Comparison of ENCODE assay signal across 9 mouse cellular contexts in the genomic region with DNA sequence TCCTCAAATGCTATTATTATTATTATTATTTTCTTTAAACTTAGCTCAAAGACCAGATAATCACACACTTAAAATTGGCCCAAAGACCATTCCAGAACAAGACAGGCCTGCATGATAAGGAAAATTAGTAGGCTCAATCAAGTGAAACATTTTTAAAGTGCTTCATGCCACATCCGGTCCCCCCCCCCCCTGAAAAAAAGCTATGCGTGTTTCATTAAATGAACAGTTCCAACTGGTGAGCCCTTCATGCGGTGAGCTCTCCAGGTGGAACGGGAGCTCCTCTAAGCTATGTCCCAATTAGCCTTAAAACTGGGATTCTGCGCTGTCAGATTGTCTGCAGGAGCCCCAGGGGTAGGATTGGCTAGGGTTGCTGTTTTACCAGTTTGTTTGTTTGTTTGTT. TPM values are rescaled to one million over a fixed set of nuclear protein-coding genes. Genes with fewer than 3 reads are reported as not detected.
A peak's percentile ranks its signal among the peaks of the same experiment; 100 is the strongest.
DNase-seq lines count a peak whose midpoint lies in the region; ATAC-seq lines count a peak whose summit lies in the region.
"Had no signal": no experiment of that assay in that cellular context is flagged by ENCODE, and none has a peak within 500 bp of the region (broad histone marks: within the 10 kb centered on the region; RNA-seq: fewer than 3 reads in every experiment).

No protein-coding gene starts in this region.

- intact Hi-C loops in heart, postnatal 36 days (cut with DNase I): no loop called here

- peaks cover 3% of the 10 kb centered on the region for H3K9me3 ChIP-seq in heart, embryonic 12.5 days (replicated peaks)
- no peaks in the 10 kb centered on the region for H3K9me3 ChIP-seq in hindbrain, embryonic 12.5 days (replicated peaks)
- H3K9me3 ChIP-seq in liver, embryonic 16.5 days (replicated peaks; ENCODE audit: control insufficient read depth, low read length): no peaks in the 10 kb centered on the region

- H3K4me1 ChIP-seq in heart, embryonic 12.5 days (replicated peaks): peaks cover 30% of the 10 kb centered on the region
- H3K4me1 ChIP-seq in hindbrain, embryonic 12.5 days: peaks cover 14% of the 10 kb centered on the region
- peaks cover 11% of the 10 kb centered on the region for H3K4me1 ChIP-seq in liver, embryonic 16.5 days (ENCODE audit: control insufficient read depth, low read depth, low read length)

- H3K27me3 ChIP-seq in heart, embryonic 12.5 days (replicated peaks): no peaks in the 10 kb centered on the region
- H3K27me3 ChIP-seq in hindbrain, embryonic 12.5 days: peaks cover 18% of the 10 kb centered on the region
- H3K27me3 ChIP-seq in liver, embryonic 16.5 days (ENCODE audit: control insufficient read depth, insufficient read depth, low read depth, low read length): no peaks in the 10 kb centered on the region
- H3K27me3 ChIP-seq: CH12.LX had no signal

- peak overlapping the region; percentile 95 for H3K4me2 ChIP-seq in heart, embryonic 12.5 days
- H3K4me2 ChIP-seq in hindbrain, embryonic 12.5 days (replicated peaks): peak overlapping the region; percentile 83
- peak overlapping the region; percentile 87; the same call in 1 of the 2 replicates for H3K4me2 ChIP-seq in liver, embryonic 16.5 days (ENCODE audit: low read depth, low read length)

- no peak for DNase-seq in heart, postnatal 36 days
- DNase-seq in CD4-positive helper T cell, adult 2 months (ENCODE audit: low read depth, low spot score): peak; percentile 59
- no peak for DNase-seq in left cerebral cortex, adult 8-10 months (ENCODE audit: low spot score in 2 of 2)
- no peak for DNase-seq in frontal cortex, postnatal 10 days (ENCODE audit: low spot score in 2 of 2)
- DNase-seq in thymus, adult 18-20 months: no peak

- H3K9ac ChIP-seq in heart, embryonic 12.5 days: no peak overlapping the region
- H3K9ac ChIP-seq in hindbrain, embryonic 12.5 days: no peak overlapping the region
- no peak overlapping the region for H3K9ac ChIP-seq in liver, embryonic 16.5 days (ENCODE audit: low read depth, low read length)

- 69% methylated on average over 5 of the region's 5 CpGs for WGBS in heart, embryonic 12.5 days
- 73% methylated on average over 5 of the region's 5 CpGs for WGBS in hindbrain, embryonic 12.5 days
- 59% methylated on average over 5 of the region's 5 CpGs for WGBS in liver, embryonic 16.5 days (ENCODE audit: insufficient replicate concordance)

- ATAC-seq in heart, embryonic 12.5 days (ENCODE audit: insufficient number of reproducible peaks, low FRiP score): no peak
- no peak for ATAC-seq in hindbrain, embryonic 12.5 days (ENCODE audit: low FRiP score)
- ATAC-seq in liver, embryonic 16.5 days (ENCODE audit: low read depth): no peak

- H3K36me3 ChIP-seq in heart, embryonic 12.5 days: no peaks in the 10 kb centered on the region
- H3K36me3 ChIP-seq in hindbrain, embryonic 12.5 days: no peaks in the 10 kb centered on the region
- no peaks in the 10 kb centered on the region; the same call in 1 of the 2 replicates for H3K36me3 ChIP-seq in liver, embryonic 16.5 days (ENCODE audit: control insufficient read depth, insufficient read depth)

- peak overlapping the region; percentile 68; the same call in 1 of the 2 replicates for H3K4me3 ChIP-seq in heart, embryonic 12.5 days
- no peak overlapping the region for H3K4me3 ChIP-seq in hindbrain, embryonic 12.5 days
- no peak overlapping the region for H3K4me3 ChIP-seq in liver, embryonic 16.5 days (ENCODE audit: low read depth, low read length)

- H3K27ac ChIP-seq in heart, embryonic 12.5 days (ENCODE audit: poor library complexity, severe bottlenecking): no peak overlapping the region
- H3K27ac ChIP-seq in hindbrain, embryonic 12.5 days: no peak overlapping the region
- no peak overlapping the region for H3K27ac ChIP-seq in liver, embryonic 16.5 days (ENCODE audit: low read length)

RNA-seq across cellular contexts. Expression of a gene that starts 21.3 kb away (rescaled TPM):
- 0.45 TPM in 1 of 2 replicates, not detected in the other for polyA plus RNA-seq in heart, embryonic 12.5 days (2016; fragmentation: Nextera tagmentation; extraction: Ambion mirVana)
- total RNA-seq in heart, postnatal 36 days (2021): 1 to 10 TPM; 1.1 to 5.5 TPM
- polyA plus RNA-seq in hindbrain, embryonic 12.5 days (2016; fragmentation: Nextera tagmentation; extraction: Ambion mirVana): 0.49 and 3.3 TPM in 2 replicates
- 0.53 and 1.1 TPM in 2 replicates for polyA plus RNA-seq in liver, embryonic 16.5 days (2015; fragmentation: Nextera tagmentation; extraction: Ambion mirVana)
- total RNA-seq in left cerebral cortex, adult 8-10 months (2022): 10 to 100 TPM; 30.1 to 40.2 (median 34.9) TPM
